Mouse (Mus musculus): ENCODE results near the gene Gm20741.

The Gm20741 gene

DNA sequence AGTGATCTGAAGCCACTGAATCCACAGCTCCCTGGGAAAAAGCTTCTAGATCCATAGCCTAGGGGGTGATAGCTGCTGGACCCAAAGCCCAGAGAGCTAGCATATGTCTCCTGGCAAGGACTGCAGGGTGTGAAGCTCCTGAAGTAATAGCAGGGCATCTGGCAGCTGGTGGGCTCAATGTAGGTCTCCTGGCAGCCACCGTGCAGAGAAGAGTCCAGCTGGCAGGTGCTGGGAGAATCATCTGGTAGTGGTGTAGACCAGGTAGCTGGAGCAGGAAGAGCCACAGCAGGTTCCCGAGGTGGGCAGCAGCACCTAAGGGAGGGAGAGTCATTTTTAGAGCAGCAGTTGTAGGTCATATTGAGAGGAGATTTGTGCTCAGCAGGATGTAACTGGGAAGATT, at the start of gene Gm20741:
Gene Gm20741 (minus strand): TSS at position 394 of the 400 bp plus-strand sequence.
- no peak for DNase-seq (ENCODE audit: low spot score in 2 of 2)

DNA sequence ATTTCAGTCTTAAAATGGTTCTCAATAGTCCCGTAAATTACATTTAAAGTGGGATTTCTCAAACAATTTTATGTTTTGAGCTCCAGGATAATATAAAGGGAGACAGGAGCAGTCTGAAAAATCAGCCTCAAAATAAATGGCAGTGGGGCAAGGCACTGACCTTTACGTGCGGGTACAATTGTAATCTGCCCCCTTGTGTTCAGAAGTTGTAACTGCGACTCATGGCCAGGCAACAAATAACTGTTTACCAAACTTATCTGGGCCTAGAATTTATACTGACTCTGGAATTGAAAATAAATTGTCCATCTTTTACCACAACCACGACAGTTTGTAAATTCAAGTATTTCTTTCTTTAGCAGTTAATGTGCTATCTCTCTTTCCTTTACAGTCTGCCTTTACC, 39.4 kb upstream of the Gm20741 start:
- DNase-seq (ENCODE audit: low spot score in 2 of 2), result no peak

- no peak for DNase-seq (ENCODE audit: low spot score in 2 of 2)
Observed at GRCm38 (mm10) chr16:88848558-88848957, 36.5 kb upstream of the Gm20741 start.

DNA sequence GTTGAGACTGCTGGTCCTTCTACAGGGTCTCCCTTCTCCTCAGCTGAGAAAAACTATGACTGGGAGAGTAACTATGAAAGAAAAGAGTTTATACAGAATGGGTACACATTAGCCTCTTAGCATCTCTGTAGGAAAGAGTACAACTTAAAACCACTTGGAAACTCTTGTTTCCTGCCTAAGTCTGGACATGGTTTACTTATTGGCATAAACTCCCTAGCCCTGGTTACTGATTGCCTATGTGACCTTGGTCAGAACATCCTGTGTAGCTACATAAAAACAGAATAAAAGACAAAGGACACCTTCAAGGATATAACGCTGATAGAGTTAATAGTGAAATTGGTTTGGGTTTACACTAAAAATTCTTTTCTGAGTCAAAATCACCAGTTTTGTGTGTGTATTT, 35.3 kb upstream of the Gm20741 start:
- DNase-seq (ENCODE audit: low spot score in 2 of 2), result no peak

GRCm38 (mm10) chr16:88826978-88827377, 15.0 kb upstream of the Gm20741 start:
- no peak for DNase-seq (ENCODE audit: low spot score in 2 of 2)

- DNase-seq (ENCODE audit: low spot score in 2 of 2), result no peak
Observed at GRCm38 (mm10) chr16:88826095-88826652, 14.2 kb upstream of the Gm20741 start, which contains the start of gene Krtap14. TSS of gene Krtap14 (minus strand) at chr16:88826145.

GRCm38 (mm10) chr16:88823736-88824135, 11.7 kb upstream of the Gm20741 start:
- no peak for DNase-seq (ENCODE audit: low spot score in 2 of 2)

DNA sequence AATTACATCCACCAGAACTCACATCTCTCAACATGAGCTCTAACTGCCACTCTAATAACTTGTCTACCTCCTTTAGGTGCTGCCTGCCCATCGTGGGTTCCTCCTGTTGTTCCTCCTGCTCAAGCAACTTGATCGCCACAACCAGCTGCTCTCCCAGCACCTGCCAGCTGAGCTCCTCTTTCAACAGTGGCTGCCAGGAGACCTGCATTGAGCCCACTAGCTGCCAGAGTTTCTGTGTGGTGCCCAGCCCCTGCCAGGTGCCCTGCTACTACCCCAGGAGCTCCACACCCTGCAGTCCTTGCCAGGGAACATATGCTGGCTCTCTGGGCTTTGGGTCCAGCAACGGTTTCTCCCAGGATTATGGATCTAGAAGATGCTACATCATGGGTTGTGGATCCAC, 8.0 kb upstream of the Gm20741 start, which contains the start of gene Krtap15:
Gene Krtap15 (plus strand): TSS at position 150 of the 400 bp plus-strand sequence.
- no peak for DNase-seq (ENCODE audit: low spot score in 2 of 2)

GRCm38 (mm10) chr16:88786786-88787185, 25.2 kb downstream of the Gm20741 start:
- DNase-seq (ENCODE audit: low spot score in 2 of 2), result no peak

- DNase-seq (ENCODE audit: low spot score in 2 of 2), result no peak
Observed at GRCm38 (mm10) chr16:88777596-88777995, 34.4 kb downstream of the Gm20741 start, which contains the start of gene Gm5965. TSS of gene Gm5965 (plus strand) at chr16:88777896.

DNA sequence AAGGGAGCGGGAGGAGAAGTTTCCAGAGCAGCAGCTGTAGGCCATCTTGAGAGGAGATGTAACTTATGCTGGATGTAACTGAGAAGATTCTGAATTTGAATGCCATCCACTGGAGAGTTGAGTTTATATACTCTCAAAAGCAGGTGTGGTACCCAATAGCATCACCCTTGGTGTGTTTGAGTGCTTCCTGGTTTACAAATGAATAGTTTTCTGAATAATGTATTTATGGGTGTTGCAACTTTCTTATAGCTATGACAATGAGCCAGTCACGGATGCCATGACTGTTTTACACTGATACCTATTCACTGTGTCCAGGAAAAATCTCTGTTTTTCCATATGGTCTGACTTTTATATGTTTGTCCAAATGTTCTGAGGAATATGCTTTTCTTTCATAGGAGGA, 37.9 kb downstream of the Gm20741 start, which contains the start of gene 2310057N15Rik:
Gene 2310057N15Rik (minus strand): TSS at position 101 of the 400 bp plus-strand sequence.
- DNase-seq (ENCODE audit: low spot score in 2 of 2), result no peak

All from frontal cortex, postnatal 14 days (tissue).